Mouse (Mus musculus) MEL (cell line): ENCODE measurements around the gene Gm45623. TPM values are rescaled to one million over a fixed set of nuclear protein-coding genes. Genes with fewer than 3 reads are reported as not detected.

ENCODE experiments used
- DNase-seq: peaks from one replicate; pipeline ENCODE4 v3.0.0; 2011; ENCODE audit warnings: low read depth, low spot score
- H3K27ac ChIP-seq: 2 replicates; pipeline ENCODE4 v1.5.1; 2012; ENCODE audit warnings: low read depth, mild to moderate bottlenecking, control low read depth, low read length, moderate library complexity; ENCODE audit not compliant: control insufficient read depth
- H3K27me3 ChIP-seq, 2 experiments: fragments of 150-350 bp in 1 of 2; sonication (generic) in 1 of 2; 2 replicates each; pipeline ENCODE4 v1.6.1; 2012; ENCODE audit warnings: low read length in 2 of 2, mild to moderate bottlenecking in 2 of 2, improper control_type of control experiment in 1 of 2, moderate library complexity in 1 of 2; ENCODE audit not compliant: insufficient read depth in 2 of 2, control insufficient read depth in 1 of 2
- H3K36me3 ChIP-seq, 2 experiments: 2 replicates each; pipeline ENCODE4 v1.6.1; 2012 to 2014; ENCODE audit warnings: low read length in 2 of 2, improper control_type of control experiment in 1 of 2, inconsistent platforms in 1 of 2, mild to moderate bottlenecking in 1 of 2; ENCODE audit not compliant: insufficient read depth in 2 of 2, control insufficient read depth in 1 of 2
- H3K4me1 ChIP-seq, 2 experiments: fragments of 150-350 bp in 1 of 2; sonication (generic) in 1 of 2; 2 replicates each; pipeline ENCODE4 v1.6.1; 2012; ENCODE audit warnings: low read length in 2 of 2, improper control_type of control experiment in 1 of 2, mild to moderate bottlenecking in 1 of 2; ENCODE audit not compliant: insufficient read depth in 2 of 2, control insufficient read depth in 1 of 2
- H3K4me3 ChIP-seq, 2 experiments: fragments of 150-350 bp in 1 of 2; sonication (generic) in 1 of 2; 2 replicates each; pipeline ENCODE4 v1.5.1; 2012; ENCODE audit warnings: low read depth in 2 of 2, low read length in 2 of 2, mild to moderate bottlenecking in 2 of 2, moderate library complexity in 2 of 2, control low read depth in 1 of 2, improper control_type of control experiment in 1 of 2; ENCODE audit not compliant: control insufficient read depth in 1 of 2, insufficient read depth in 1 of 2
- H3K79me2 ChIP-seq: 2 replicates; pipeline ENCODE4 v1.6.1; 2012; ENCODE audit warnings: mild to moderate bottlenecking, low read length, moderate library complexity; ENCODE audit not compliant: control insufficient read depth, poor library complexity, insufficient read depth
- H3K9ac ChIP-seq: 2 replicates; pipeline ENCODE4 v1.6.1; 2012; ENCODE audit warnings: low read depth, mild to moderate bottlenecking, control low read depth, low read length, moderate library complexity; ENCODE audit not compliant: control insufficient read depth, poor library complexity, severe bottlenecking
- H3K9me3 ChIP-seq: fragments of 150-350 bp; sonication (generic); replicated peaks from 2 replicates; pipeline ENCODE4 v1.6.1; 2012; ENCODE audit warnings: mild to moderate bottlenecking, low read length, improper control_type of control experiment, moderate library complexity; ENCODE audit not compliant: insufficient read depth
- BHLHE40 ChIP-seq: IDR thresholded peaks from 2 replicates; pipeline ENCODE4 v1.6.1; 2012; ENCODE audit warnings: low read depth, mild to moderate bottlenecking, inconsistent platforms, low read length, improper control_type of control experiment, borderline replicate concordance
- E2F4 ChIP-seq: IDR thresholded peaks from 2 replicates; pipeline ENCODE4 v1.6.1; 2011; ENCODE audit warnings: low read depth, low read length, improper control_type of control experiment, borderline replicate concordance
- ELF1 ChIP-seq: IDR thresholded peaks from 2 replicates; pipeline ENCODE4 v1.6.1; 2014; ENCODE audit warnings: low read depth, mild to moderate bottlenecking, inconsistent platforms, low read length, improper control_type of control experiment, moderate library complexity
- ETS1 ChIP-seq: IDR thresholded peaks from 2 replicates; pipeline ENCODE4 v1.6.1; 2012; ENCODE audit warnings: low read depth, mild to moderate bottlenecking, inconsistent platforms, low read length, improper control_type of control experiment, moderate library complexity
- GATA1 ChIP-seq: IDR thresholded peaks from 2 replicates; pipeline ENCODE4 v1.6.1; 2011; ENCODE audit warnings: low read depth, low read length, improper control_type of control experiment
- HCFC1 ChIP-seq: IDR thresholded peaks from 2 replicates; pipeline ENCODE4 v1.6.1; 2012; ENCODE audit warnings: low read depth, mild to moderate bottlenecking, inconsistent platforms, low read length, improper control_type of control experiment, moderate library complexity
- JUND ChIP-seq: IDR thresholded peaks from 2 replicates; pipeline ENCODE4 v1.6.1; 2011; ENCODE audit warnings: low read depth, mild to moderate bottlenecking, improper control_type of control experiment, low read length
- KAT2A ChIP-seq: conservative IDR thresholded peaks from 2 replicates; pipeline ENCODE4 v1.6.1; 2012; ENCODE audit warnings: low read depth, low read length, improper control_type of control experiment, inconsistent platforms
- MAX ChIP-seq: IDR thresholded peaks from 2 replicates; pipeline ENCODE4 v1.6.1; 2011; ENCODE audit warnings: low read length, improper control_type of control experiment
- MAZ ChIP-seq: IDR thresholded peaks from 2 replicates; pipeline ENCODE4 v1.6.1; 2012; ENCODE audit warnings: low read depth, mild to moderate bottlenecking, inconsistent platforms, low read length, improper control_type of control experiment
- MEF2A ChIP-seq: IDR thresholded peaks from 2 replicates; pipeline ENCODE4 v1.6.1; 2014; ENCODE audit warnings: low read depth, mild to moderate bottlenecking, inconsistent platforms, low read length, improper control_type of control experiment; ENCODE audit not compliant: poor library complexity, insufficient replicate concordance, severe bottlenecking; ENCODE audit errors: extremely low read depth
- MXI1 ChIP-seq: IDR thresholded peaks from 2 replicates; pipeline ENCODE4 v1.6.1; 2011; ENCODE audit warnings: mild to moderate bottlenecking, low read depth, low read length, improper control_type of control experiment
- MYB ChIP-seq: IDR thresholded peaks from 2 replicates; pipeline ENCODE4 v1.6.1; 2011; ENCODE audit warnings: mild to moderate bottlenecking, low read depth, low read length, improper control_type of control experiment
- MYC ChIP-seq: IDR thresholded peaks from 2 replicates; pipeline ENCODE4 v1.6.1; 2011; ENCODE audit warnings: low read depth, mild to moderate bottlenecking, low read length, improper control_type of control experiment, moderate library complexity
- NELFE ChIP-seq: IDR thresholded peaks from 2 replicates; pipeline ENCODE4 v1.6.1; 2011; ENCODE audit warnings: low read depth, low read length, improper control_type of control experiment
- NRF1 ChIP-seq: IDR thresholded peaks from 2 replicates; pipeline ENCODE4 v1.6.1; 2014; ENCODE audit warnings: low read depth, mild to moderate bottlenecking, inconsistent platforms, low read length, improper control_type of control experiment, moderate library complexity; ENCODE audit not compliant: poor library complexity, insufficient read depth, severe bottlenecking
- POLR2A ChIP-seq, 2 experiments: IDR thresholded peaks; 2 replicates each; pipeline ENCODE4 v1.6.1; 2011 to 2012; ENCODE audit warnings: low read length in 2 of 2, mild to moderate bottlenecking in 2 of 2, control low read depth in 1 of 2, improper control_type of control experiment in 1 of 2, low read depth in 1 of 2, moderate library complexity in 1 of 2; ENCODE audit not compliant: control insufficient read depth in 1 of 2, insufficient read depth in 1 of 2, poor library complexity in 1 of 2
- POLR2AphosphoS5 ChIP-seq: IDR thresholded peaks from 2 replicates; pipeline ENCODE4 v1.6.1; 2012; ENCODE audit warnings: low read depth, borderline replicate concordance, mild to moderate bottlenecking, inconsistent platforms, low read length, moderate library complexity, mixed read lengths
- RAD21 ChIP-seq: IDR thresholded peaks from 2 replicates; pipeline ENCODE4 v1.6.1; 2011; ENCODE audit warnings: mild to moderate bottlenecking, low read depth, low read length, improper control_type of control experiment
- RCOR1 ChIP-seq: IDR thresholded peaks from 2 replicates; pipeline ENCODE4 v1.6.1; 2012; ENCODE audit warnings: low read depth, mild to moderate bottlenecking, inconsistent platforms, low read length, improper control_type of control experiment
- SIN3A ChIP-seq: IDR thresholded peaks from 2 replicates; pipeline ENCODE4 v1.6.1; 2012; ENCODE audit warnings: low read length, improper control_type of control experiment, inconsistent platforms
- TAL1 ChIP-seq: IDR thresholded peaks from 2 replicates; pipeline ENCODE4 v1.6.1; 2012; ENCODE audit warnings: mild to moderate bottlenecking, inconsistent platforms, low read length, moderate library complexity, mixed read lengths
- TBP ChIP-seq: IDR thresholded peaks from 2 replicates; pipeline ENCODE4 v1.8.0; 2011; ENCODE audit warnings: low read depth, low read length, improper control_type of control experiment
- TCF12 ChIP-seq: IDR thresholded peaks from 2 replicates; pipeline ENCODE4 v1.6.1; 2014; ENCODE audit warnings: low read depth, mild to moderate bottlenecking, inconsistent platforms, low read length, improper control_type of control experiment, moderate library complexity
- USF1 ChIP-seq: IDR thresholded peaks from 2 replicates; pipeline ENCODE4 v1.6.1; 2014; ENCODE audit warnings: low read depth, mild to moderate bottlenecking, inconsistent platforms, low read length, improper control_type of control experiment, moderate library complexity
- ZC3H11A ChIP-seq: IDR thresholded peaks from 2 replicates; pipeline ENCODE4 v1.6.1; 2012; ENCODE audit warnings: low read depth, mild to moderate bottlenecking, inconsistent platforms, low read length, improper control_type of control experiment
- ZKSCAN1 ChIP-seq: IDR thresholded peaks from 2 replicates; pipeline ENCODE4 v1.6.1; 2012; ENCODE audit warnings: low read depth, mild to moderate bottlenecking, inconsistent platforms, low read length, improper control_type of control experiment, moderate library complexity
- ZNF384 ChIP-seq: IDR thresholded peaks from 2 replicates; pipeline ENCODE4 v1.6.1; 2012; ENCODE audit warnings: low read depth, mild to moderate bottlenecking, inconsistent platforms, low read length, improper control_type of control experiment
- polyA plus RNA-seq, 2 experiments: library from polyadenylated mRNA; stranded (reverse) in 1 of 2; unstranded in 1 of 2; fragments of >175 nt in 1 of 2; fragments of >200 nt in 1 of 2; gene quantifications; 2 replicates each; pipeline versions ENCODE4 v1.2.1 to v1.2.4; 2012; ENCODE audit warnings: low replicate concordance in 2 of 2, low read depth in 1 of 2; ENCODE audit not compliant: insufficient read length in 2 of 2, insufficient read depth in 1 of 2, missing spikeins in 1 of 2
- total RNA-seq: library from RNA; depleted of rRNA; stranded (reverse); fragments of 300-350 nt; gene quantifications from 2 replicates; pipeline ENCODE4 v1.2.3, GENCODE M21; 2012

Gene Gm45623
- total and polyA plus RNA-seq, 3 experiments, result not detected

GRCm38 (mm10) chr13:56781697-56782096 lies 28.1 kb upstream of the Gm45623 start:
- Histone ChIP-seq H3K9me3 (no peaks in the 10 kb centered on the region), H3K36me3 (no peaks in the 10 kb centered on the region), H3K79me2 (no peaks in the 10 kb centered on the region), H3K4me3 (no peak overlapping the region), H3K27me3 (no peaks in the 10 kb centered on the region), H3K4me1 (no peaks in the 10 kb centered on the region), H3K27ac (no peak overlapping the region), H3K9ac (no peak overlapping the region)
- TF ChIP-seq ETS1, result no peak
- no peak for TF ChIP-seq MEF2A
- TF ChIP-seq TBP, result no peak
- no peak for TF ChIP-seq SIN3A
- no peak for TF ChIP-seq NELFE
- no peak for TF ChIP-seq MXI1
- no peak for TF ChIP-seq MAX
- no peak for TF ChIP-seq BHLHE40
- no peak for TF ChIP-seq MAZ
- TF ChIP-seq ELF1, result no peak
- no peak for TF ChIP-seq TCF12
- TF ChIP-seq E2F4, result no peak
- no peak for TF ChIP-seq GATA1
- TF ChIP-seq ZNF384, result no peak
- no peak for TF ChIP-seq RAD21
- TF ChIP-seq POLR2A (IDR thresholded peaks at IDR 0.05; ENCODE audit: control insufficient read depth in 1 of 2, insufficient read depth in 1 of 2, low read depth in 1 of 2, low read length in 2 of 2, poor library complexity in 1 of 2), result no peak
- DNase-seq, result no peak

- H3K36me3 ChIP-seq, result no peaks in the 10 kb centered on the region
- DNase-seq, result no peak
- H3K9ac ChIP-seq, result no peak overlapping the region
- H3K9me3 ChIP-seq, result no peaks in the 10 kb centered on the region
- no peaks in the 10 kb centered on the region for H3K4me1 ChIP-seq
- H3K27ac ChIP-seq, result no peak overlapping the region
- no peak overlapping the region for H3K4me3 ChIP-seq
- TF ChIP-seq MYC (no peak), BHLHE40 (no peak), HCFC1 (no peak), TCF12 (no peak), USF1 (no peak), POLR2A (IDR thresholded peaks at IDR 0.05; ENCODE audit: control insufficient read depth in 1 of 2, insufficient read depth in 1 of 2, low read depth in 1 of 2, low read length in 2 of 2, poor library complexity in 1 of 2) (no peak), SIN3A (no peak), KAT2A (no peak), ZKSCAN1 (no peak), NRF1 (no peak), ETS1 (no peak), RCOR1 (no peak), NELFE (no peak), TAL1 (no peak), MAZ (no peak), MYB (no peak), ZC3H11A (no peak), POLR2AphosphoS5 (no peak), RAD21 (no peak), JUND (no peak)
- no peaks in the 10 kb centered on the region for H3K27me3 ChIP-seq
- no peaks in the 10 kb centered on the region for H3K79me2 ChIP-seq
These were observed 27.3 kb upstream of the Gm45623 start for GRCm38 (mm10) chr13:56780746-56781469.
